Mouse (Mus musculus): ENCODE measurements around the gene 9530077C05Rik.

Gene 9530077C05Rik

GRCm38 (mm10) chr9:22417547-22417946 is 6.2 kb downstream of the 9530077C05Rik start:
- DNase-seq (ENCODE audit: extremely low read depth, low read depth, low spot score): no peak

GRCm38 (mm10) chr9:22419877-22420276 is 8.6 kb downstream of the 9530077C05Rik start:
- no peak for DNase-seq (ENCODE audit: extremely low read depth, low read depth, low spot score)

- DNase-seq (ENCODE audit: extremely low read depth, low read depth, low spot score): no peak
These were observed 9.2 kb downstream of the 9530077C05Rik start for GRCm38 (mm10) chr9:22420491-22420890.

- no peak for DNase-seq (ENCODE audit: extremely low read depth, low read depth, low spot score)
These were observed 11.2 kb downstream of the 9530077C05Rik start for GRCm38 (mm10) chr9:22422559-22422958.

- no peak for DNase-seq (ENCODE audit: extremely low read depth, low read depth, low spot score)
These were observed 12.2 kb downstream of the 9530077C05Rik start for GRCm38 (mm10) chr9:22423507-22423906.

GRCm38 (mm10) chr9:22424196-22424595 is 12.9 kb downstream of the 9530077C05Rik start:
- no peak for DNase-seq (ENCODE audit: extremely low read depth, low read depth, low spot score)

GRCm38 (mm10) chr9:22424719-22425118 is 13.4 kb downstream of the 9530077C05Rik start:
- DNase-seq (ENCODE audit: extremely low read depth, low read depth, low spot score): no peak

GRCm38 (mm10) chr9:22428028-22428665 is 16.8 kb downstream of the 9530077C05Rik start:
- no peak for DNase-seq (ENCODE audit: extremely low read depth, low read depth, low spot score)

- DNase-seq (ENCODE audit: extremely low read depth, low read depth, low spot score): no peak
These were observed 17.5 kb downstream of the 9530077C05Rik start for GRCm38 (mm10) chr9:22428666-22429410.

- DNase-seq (ENCODE audit: extremely low read depth, low read depth, low spot score): no peak
These were observed 18.4 kb downstream of the 9530077C05Rik start for GRCm38 (mm10) chr9:22429533-22430241.

- peak; percentile 39 for DNase-seq (ENCODE audit: extremely low read depth, low read depth, low spot score)
These were observed 19.1 kb downstream of the 9530077C05Rik start for GRCm38 (mm10) chr9:22430315-22430840.

GRCm38 (mm10) chr9:22433221-22433620 is 21.9 kb downstream of the 9530077C05Rik start:
- DNase-seq (ENCODE audit: extremely low read depth, low read depth, low spot score): no peak

- no peak for DNase-seq (ENCODE audit: extremely low read depth, low read depth, low spot score)
These were observed 22.8 kb downstream of the 9530077C05Rik start for GRCm38 (mm10) chr9:22434101-22434500.

GRCm38 (mm10) chr9:22438826-22439225 is 27.5 kb downstream of the 9530077C05Rik start:
- no peak for DNase-seq (ENCODE audit: extremely low read depth, low read depth, low spot score)

GRCm38 (mm10) chr9:22443157-22443556 is 31.8 kb downstream of the 9530077C05Rik start:
- peak; percentile 49 for DNase-seq (ENCODE audit: extremely low read depth, low read depth, low spot score)

- DNase-seq (ENCODE audit: extremely low read depth, low read depth, low spot score): no peak
These were observed 33.8 kb downstream of the 9530077C05Rik start for GRCm38 (mm10) chr9:22445123-22445522.

GRCm38 (mm10) chr9:22447213-22447612 is 35.9 kb downstream of the 9530077C05Rik start:
- DNase-seq (ENCODE audit: extremely low read depth, low read depth, low spot score): no peak

- no peak for DNase-seq (ENCODE audit: extremely low read depth, low read depth, low spot score)
These were observed 37.1 kb downstream of the 9530077C05Rik start for GRCm38 (mm10) chr9:22448420-22448819.

GRCm38 (mm10) chr9:22449209-22449608 is 37.9 kb downstream of the 9530077C05Rik start:
- no peak for DNase-seq (ENCODE audit: extremely low read depth, low read depth, low spot score)

- no peak for DNase-seq (ENCODE audit: extremely low read depth, low read depth, low spot score)
These were observed 41.4 kb downstream of the 9530077C05Rik start for GRCm38 (mm10) chr9:22452697-22453096.

- DNase-seq (ENCODE audit: extremely low read depth, low read depth, low spot score): no peak
These were observed 42.2 kb downstream of the 9530077C05Rik start for GRCm38 (mm10) chr9:22453501-22453924.

All from fat pad, adult 2 months (tissue).